Mouse (Mus musculus) heart, adult 11 months (tissue): ENCODE measurements around the gene Prokr2.
"Not testable (repeated sequence)": the region's sequence is repeated elsewhere in the genome, so short reads cannot be mapped to it uniquely, and the experiment has no call there.

Source experiments
- DNase-seq: peaks from one replicate; pipeline ENCODE4 v3.0.0; 2022

Gene Prokr2

GRCm38 (mm10) chr2:132340350-132340749 lies 44.9 kb downstream of the Prokr2 start:
- DNase-seq = no peak

- no peak for DNase-seq
These were observed 48.0 kb downstream of the Prokr2 start for GRCm38 (mm10) chr2:132337202-132337601.

- DNase-seq = peak; percentile 89
These were observed 61.7 kb downstream of the Prokr2 start for GRCm38 (mm10) chr2:132323541-132323940.

GRCm38 (mm10) chr2:132320516-132320915 lies 64.7 kb downstream of the Prokr2 start:
- peak; percentile 74 for DNase-seq

DNA sequence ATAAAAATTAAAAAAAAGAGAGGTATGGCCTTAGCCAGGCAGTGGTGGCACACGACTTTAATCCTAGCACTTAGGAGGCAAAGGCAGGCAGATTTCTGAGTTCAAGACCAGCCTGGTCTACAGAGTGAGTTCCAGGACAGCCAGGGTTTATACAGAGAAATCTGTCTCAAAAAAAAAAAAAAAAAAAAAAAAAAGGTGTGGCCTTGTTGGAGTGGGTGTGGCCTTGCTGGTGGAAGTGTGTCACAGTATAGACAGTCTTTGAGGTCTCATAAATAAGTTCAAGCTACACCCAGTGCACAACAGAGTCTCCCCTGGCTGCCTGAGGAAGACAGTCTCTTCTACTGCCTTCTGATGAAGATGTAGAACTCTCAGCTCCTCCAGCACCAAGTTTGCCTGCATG lies 68.1 kb downstream of the Prokr2 start:
- peak; percentile 21 for DNase-seq

- peak; percentile 92 for DNase-seq
These were observed 69.0 kb downstream of the Prokr2 start for GRCm38 (mm10) chr2:132316041-132316808.

GRCm38 (mm10) chr2:132314057-132314456 lies 71.2 kb downstream of the Prokr2 start:
- DNase-seq = peak; percentile 71

DNA sequence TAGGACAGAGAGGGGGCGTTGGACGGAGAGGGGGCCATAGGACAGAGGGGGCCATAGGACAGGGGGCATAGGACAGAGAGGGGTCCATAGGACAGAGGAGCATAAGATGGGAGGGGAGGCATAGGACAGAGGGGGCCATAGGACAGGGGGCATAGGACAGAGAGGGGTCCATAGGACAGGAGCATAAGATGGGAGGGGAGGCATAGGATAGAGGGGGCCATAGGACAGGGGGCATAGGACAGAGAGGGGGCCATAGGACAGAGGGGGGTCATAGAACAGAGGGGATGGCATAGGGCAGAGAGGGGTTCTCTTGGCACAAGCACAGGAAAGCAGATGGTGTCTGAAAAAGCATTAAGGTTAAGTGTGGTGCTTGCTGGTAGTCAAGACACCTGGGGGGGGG lies 71.7 kb downstream of the Prokr2 start:
- no peak for DNase-seq

GRCm38 (mm10) chr2:132312616-132313015 lies 72.6 kb downstream of the Prokr2 start:
- DNase-seq = peak; percentile 81

- peak; percentile 62 for DNase-seq
These were observed 75.8 kb downstream of the Prokr2 start for GRCm38 (mm10) chr2:132309398-132309930.

GRCm38 (mm10) chr2:132308829-132309228 lies 76.4 kb downstream of the Prokr2 start:
- DNase-seq = peak; percentile 85

DNA sequence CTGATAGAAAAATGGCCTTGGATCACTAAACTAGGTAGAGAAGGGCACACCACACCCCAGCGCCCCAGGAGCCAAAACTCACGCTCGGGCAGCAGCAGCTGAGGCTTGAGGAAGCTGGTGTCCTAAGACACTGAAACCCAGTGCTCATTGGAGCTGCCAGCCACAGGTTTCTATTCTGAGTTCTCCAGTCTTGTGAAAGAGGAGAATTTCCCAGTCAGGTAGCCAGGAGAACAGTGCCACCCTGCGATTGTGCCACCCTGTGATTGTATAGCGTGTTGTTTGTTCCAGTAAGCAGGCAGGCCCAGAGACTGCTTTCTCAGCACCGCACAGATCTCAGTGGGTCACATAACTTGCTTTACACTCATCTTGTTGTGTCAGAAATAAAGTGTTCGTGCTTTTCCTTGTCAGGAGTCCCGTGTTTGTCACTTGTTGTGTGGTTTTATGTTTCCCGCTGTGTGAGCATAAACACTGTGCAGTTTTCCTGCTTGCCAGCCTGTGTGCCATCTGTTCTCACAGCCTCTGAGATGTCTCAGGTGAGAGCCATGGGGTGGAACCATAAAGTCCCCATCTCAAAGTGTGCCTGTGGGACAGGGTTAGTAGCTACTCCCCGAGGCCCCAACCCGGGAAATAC lies 77.9 kb downstream of the Prokr2 start:
- peak; percentile 90 for DNase-seq

DNA sequence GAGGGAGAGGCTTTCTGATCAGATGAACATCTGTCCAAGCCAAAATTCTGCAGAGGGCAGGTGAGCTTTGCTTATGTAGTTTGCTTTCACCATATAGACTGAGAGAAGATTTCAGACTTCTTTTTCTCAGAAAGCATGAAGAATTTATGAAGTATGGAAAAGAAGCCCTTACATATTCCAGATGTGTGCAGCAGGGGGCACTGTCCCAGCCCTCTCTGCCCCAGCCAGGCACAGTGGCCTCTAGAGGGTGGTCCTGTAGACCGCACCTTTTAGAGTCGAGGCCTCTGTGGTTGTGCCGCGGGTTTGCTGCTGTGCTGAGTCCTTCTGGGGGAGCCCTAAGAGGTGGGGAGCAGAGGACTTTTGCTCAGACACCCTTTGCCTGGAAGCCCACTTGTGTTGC lies 79.3 kb downstream of the Prokr2 start:
- DNase-seq = peak; percentile 80

DNA sequence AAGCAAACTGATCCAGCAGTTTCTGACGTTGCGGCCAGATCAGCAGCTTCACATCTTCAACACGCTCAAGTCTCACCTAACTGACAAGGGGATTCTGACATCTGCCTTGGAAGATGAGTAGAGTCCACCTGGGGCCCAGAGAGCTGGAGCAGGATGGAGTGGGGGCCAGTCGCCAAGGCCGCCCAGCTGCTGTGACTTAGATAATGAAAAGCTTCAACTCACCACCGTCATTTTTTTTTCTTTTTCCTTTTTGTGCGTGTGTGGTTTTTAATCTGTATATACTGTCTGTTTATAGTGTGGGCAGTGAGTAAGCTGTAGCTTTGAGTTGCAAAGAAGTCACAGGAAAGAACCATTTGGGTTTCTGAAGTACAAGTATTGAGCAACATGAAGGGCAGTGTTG lies 80.1 kb downstream of the Prokr2 start:
- peak; percentile 42 for DNase-seq

- DNase-seq = peak; percentile 72
These were observed 83.8 kb downstream of the Prokr2 start for GRCm38 (mm10) chr2:132301436-132301835.

DNA sequence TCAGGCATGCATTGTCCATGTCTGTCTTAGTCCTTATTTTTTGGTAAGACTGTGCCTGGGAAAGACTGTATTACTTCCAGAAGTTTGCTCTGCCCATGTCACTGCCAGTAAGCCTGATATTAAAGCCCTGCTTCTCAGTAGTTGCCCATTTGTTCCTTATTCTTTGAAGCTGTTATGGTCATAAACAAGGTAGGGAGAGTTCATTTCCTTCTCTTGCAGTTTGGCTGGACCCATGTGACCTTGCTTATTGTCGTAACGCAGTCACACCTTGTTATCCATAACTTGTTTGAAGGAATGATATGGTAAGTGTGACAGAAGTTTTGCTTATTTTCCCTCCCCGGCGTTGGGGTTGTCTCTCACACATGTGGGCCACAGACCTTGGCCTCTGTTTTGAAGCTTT lies 87.0 kb downstream of the Prokr2 start:
- peak; percentile 30 for DNase-seq

GRCm38 (mm10) chr2:132293694-132294450 lies 91.4 kb downstream of the Prokr2 start:
- DNase-seq = no peak

GRCm38 (mm10) chr2:132292083-132292482 lies 93.2 kb downstream of the Prokr2 start:
- peak; percentile 98 for DNase-seq

- DNase-seq = no peak
These were observed 94.0 kb downstream of the Prokr2 start for GRCm38 (mm10) chr2:132291265-132291664.

GRCm38 (mm10) chr2:132290808-132291207 lies 94.4 kb downstream of the Prokr2 start:
- DNase-seq = no peak

- not testable (repeated sequence) for DNase-seq
These were observed 96.0 kb downstream of the Prokr2 start for GRCm38 (mm10) chr2:132289213-132289612.
